Mouse (Mus musculus) cerebellum, adult 2 months (tissue): ENCODE measurements around the gene Arpp19. TPM values are rescaled to one million over a fixed set of nuclear protein-coding genes. Genes with fewer than 3 reads are reported as not detected.
A peak's percentile ranks its signal among the peaks of the same experiment; 100 is the strongest.

Experiments
- DNase-seq, 2 experiments: peaks; one replicate each; pipeline ENCODE4 v3.0.0; 2021
- H3K27ac ChIP-seq: fragments of 200-500 bp; 2 replicates; pipeline ENCODE4 v1.5.1; 2012; ENCODE audit warnings: low read length, control low read depth, inconsistent platforms; ENCODE audit not compliant: insufficient read depth
- H3K27me3 ChIP-seq: fragments of 200-500 bp; 2 replicates; pipeline ENCODE4 v1.6.1; 2012; ENCODE audit warnings: inconsistent platforms, mild to moderate bottlenecking, low read length, moderate library complexity; ENCODE audit not compliant: control insufficient read depth, insufficient read depth
- H3K4me1 ChIP-seq: fragments of 200-500 bp; 2 replicates; pipeline ENCODE4 v1.6.1; 2011; ENCODE audit warnings: low read length; ENCODE audit not compliant: control insufficient read depth, insufficient read depth
- H3K4me3 ChIP-seq: fragments of 200-500 bp; replicated peaks from 2 replicates; pipeline ENCODE3; 2011; ENCODE audit warnings: mild to moderate bottlenecking, low read depth, low read length, control low read depth; ENCODE audit not compliant: insufficient read depth
- CTCF ChIP-seq: fragments of 200-500 bp; IDR thresholded peaks from 2 replicates; pipeline ENCODE4 v1.5.1; 2011; ENCODE audit warnings: low read depth, mild to moderate bottlenecking, control low read depth, low read length, moderate library complexity, borderline replicate concordance; ENCODE audit not compliant: insufficient read depth
- POLR2A ChIP-seq: fragments of 200-500 bp; IDR thresholded peaks from 2 replicates; pipeline ENCODE4 v1.6.1; 2011; ENCODE audit warnings: low read length, control low read depth, borderline replicate concordance; ENCODE audit not compliant: insufficient read depth
- WGBS: fragments of 180-500 bp; shearing (Covaris S2); methylation state at CpG from one replicate; pipeline ENCODE4 v1.1.7; 2018; 5-methylcytosine and 5-hydroxymethylcytosine counted together
- polyA plus RNA-seq: library from polyadenylated mRNA; depleted of rRNA; stranded (reverse); fragments of >200 nt; gene quantifications from 2 replicates; pipeline ENCODE4 v1.2.3, GENCODE M21; 2012

Gene Arpp19
- polyA plus RNA-seq, 1 experiment: 74.5 TPM

DNA sequence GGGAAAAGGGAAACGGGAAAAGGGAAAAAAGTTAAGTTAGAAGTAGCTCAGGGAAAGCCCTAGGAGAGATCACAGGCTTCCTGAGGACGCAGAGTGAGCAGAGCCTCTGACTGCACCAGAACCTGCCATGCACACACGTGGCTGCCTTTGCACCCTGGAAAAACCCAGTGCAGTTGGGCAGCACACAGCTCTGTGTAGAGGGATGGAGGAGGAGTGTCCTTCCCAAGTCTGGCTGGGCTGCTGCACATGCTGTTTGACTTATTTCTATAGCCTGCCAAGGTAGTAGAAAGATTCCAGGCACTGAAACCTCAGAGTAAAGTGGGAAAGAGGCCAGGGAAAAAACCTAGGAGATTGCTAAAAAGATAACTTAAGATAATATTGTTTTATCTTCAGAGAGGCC, 35.2 kb upstream of the Arpp19 start:
- Histone ChIP-seq H3K27ac (no peak overlapping the region), H3K27me3 (no peaks in the 10 kb centered on the region), H3K4me1 (peaks cover 20% of the 10 kb centered on the region), H3K4me3 (no peak overlapping the region)
- 27% methylated on average over 3 of the region's 3 CpGs for WGBS
- peak in 1 of 2 experiments; percentile 39 for DNase-seq
- TF ChIP-seq CTCF (no peak), POLR2A (no peak)

DNA sequence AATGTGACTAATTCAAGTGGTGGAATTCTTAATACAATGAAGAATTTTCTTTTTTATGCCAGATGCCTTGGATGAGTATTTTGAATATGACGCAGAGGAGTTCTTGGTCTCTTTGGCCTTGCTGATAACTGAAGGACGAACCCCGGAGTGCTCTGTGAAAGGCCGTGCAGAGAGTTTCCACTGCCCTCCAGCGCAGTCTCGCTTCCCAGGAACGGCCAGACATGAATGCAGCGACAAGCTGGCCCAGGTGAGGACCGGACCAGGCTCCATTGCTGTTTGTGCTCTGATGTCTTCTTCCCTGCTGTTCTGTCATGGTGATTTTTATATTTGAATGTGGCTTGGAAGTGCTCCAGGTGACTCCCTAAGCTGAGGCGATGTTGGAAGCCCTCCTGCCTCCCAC, 33.2 kb upstream of the Arpp19 start:
- WGBS: 64% methylated on average over 10 of the region's 10 CpGs
- Histone ChIP-seq H3K27me3 (no peaks in the 10 kb centered on the region), H3K4me1 (peaks cover 20% of the 10 kb centered on the region), H3K27ac (no peak overlapping the region), H3K4me3 (no peak overlapping the region)
- DNase-seq: no peak
- TF ChIP-seq CTCF: no peak
- no peak for TF ChIP-seq POLR2A

DNA sequence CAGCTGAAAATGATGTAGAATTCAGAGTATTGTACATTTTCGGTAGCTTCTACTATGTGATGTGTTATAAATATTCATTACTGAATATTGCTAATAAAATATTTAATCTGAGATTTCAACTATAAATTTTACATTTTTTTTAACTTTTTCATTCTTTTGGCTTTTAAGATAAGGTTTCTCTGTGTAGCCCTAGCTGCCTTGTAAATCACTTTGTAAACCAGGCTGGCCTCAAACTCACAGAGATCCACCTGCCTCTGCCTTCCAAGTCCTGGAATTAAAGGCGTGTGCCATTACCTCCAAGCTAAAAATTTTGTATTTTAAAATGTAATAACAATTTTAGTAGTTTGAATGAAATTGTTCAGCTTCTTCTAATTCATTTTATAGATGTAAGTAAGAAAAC, 20.8 kb upstream of the Arpp19 start:
- 93% methylated on average over 2 of the region's 2 CpGs for WGBS

DNA sequence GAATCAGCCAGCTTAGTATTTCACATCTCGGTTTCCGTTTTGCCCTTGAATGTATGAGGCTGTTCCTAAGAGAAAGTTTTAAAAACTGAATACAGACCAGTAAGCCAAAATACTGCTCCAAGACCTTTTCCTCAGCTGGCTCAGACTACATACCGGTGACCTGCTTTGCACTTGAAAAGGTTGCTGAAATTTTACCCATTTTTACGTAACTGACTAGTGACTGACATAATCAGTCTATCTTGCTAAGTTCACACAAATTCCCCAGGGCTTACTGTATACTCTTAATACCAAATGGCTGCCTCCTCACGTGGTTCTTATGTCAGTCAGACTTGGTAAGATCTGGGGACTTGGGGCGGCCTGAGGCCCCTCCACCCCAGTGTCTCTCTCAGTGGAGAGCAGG, 18.2 kb upstream of the Arpp19 start:
- H3K4me1 ChIP-seq: no peaks in the 10 kb centered on the region
- WGBS: 96% methylated on average over 6 of the region's 6 CpGs

More for the DNA sequence above, 20.8 kb upstream of the Arpp19 start:
- H3K4me1 ChIP-seq: no peaks in the 10 kb centered on the region
- no peaks in the 10 kb centered on the region for H3K27me3 ChIP-seq
- H3K27ac ChIP-seq: no peak overlapping the region
- TF ChIP-seq POLR2A (no peak), CTCF (no peak)
- no peak overlapping the region for H3K4me3 ChIP-seq
- no peak for DNase-seq

DNA sequence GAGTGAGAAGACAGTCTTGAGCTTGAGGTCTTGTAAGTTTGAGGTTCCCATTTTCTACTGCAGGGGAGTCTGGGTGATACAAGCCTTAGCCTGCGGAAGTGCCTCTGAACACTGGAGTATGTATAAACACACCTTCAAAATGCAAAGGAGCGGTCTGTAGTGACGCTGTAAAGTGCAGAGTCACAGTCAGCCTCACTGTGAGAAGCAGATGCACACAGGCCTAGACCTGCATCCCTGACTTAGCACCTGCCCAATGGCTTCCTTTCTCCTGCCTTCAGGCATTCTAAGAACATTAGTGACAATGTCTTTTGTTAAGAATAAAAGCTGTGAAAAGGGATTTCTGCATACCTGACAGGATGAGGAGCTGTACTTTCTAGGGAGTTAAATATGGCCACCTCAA, 17.8 kb upstream of the Arpp19 start:
- Histone ChIP-seq H3K27ac (no peak overlapping the region), H3K4me3 (no peak overlapping the region), H3K27me3 (no peaks in the 10 kb centered on the region), H3K4me1 (no peaks in the 10 kb centered on the region)
- TF ChIP-seq POLR2A (no peak), CTCF (no peak)
- DNase-seq: no peak
- 92% methylated on average over 3 of the region's 3 CpGs for WGBS

More for the DNA sequence above, 18.2 kb upstream of the Arpp19 start:
- DNase-seq: no peak
- Histone ChIP-seq H3K4me3 (no peak overlapping the region), H3K27ac (no peak overlapping the region), H3K27me3 (no peaks in the 10 kb centered on the region)
- TF ChIP-seq POLR2A (no peak), CTCF (no peak)

DNA sequence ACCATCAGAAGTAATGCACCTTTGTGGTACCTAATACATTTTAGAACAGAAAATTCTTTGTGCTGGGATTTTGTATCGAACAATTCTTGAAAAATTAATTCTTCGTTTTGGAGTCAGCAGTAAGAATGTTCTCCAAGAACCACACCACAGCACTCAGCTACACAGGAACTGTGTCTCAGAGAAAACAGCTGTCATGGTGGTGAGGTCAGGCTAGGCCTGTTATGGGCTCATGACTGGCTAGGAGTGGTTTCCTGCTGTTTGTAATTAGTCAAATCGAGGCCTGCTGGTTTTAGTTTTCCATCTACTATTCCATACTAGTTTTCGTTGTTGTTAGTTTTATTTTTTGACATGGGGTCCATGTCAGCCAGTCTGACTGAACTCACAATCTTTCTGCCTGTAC, 16.9 kb upstream of the Arpp19 start:
- 81% methylated on average over 4 of the region's 4 CpGs for WGBS
- TF ChIP-seq POLR2A (no peak), CTCF (no peak)
- no peaks in the 10 kb centered on the region for H3K4me1 ChIP-seq

DNA sequence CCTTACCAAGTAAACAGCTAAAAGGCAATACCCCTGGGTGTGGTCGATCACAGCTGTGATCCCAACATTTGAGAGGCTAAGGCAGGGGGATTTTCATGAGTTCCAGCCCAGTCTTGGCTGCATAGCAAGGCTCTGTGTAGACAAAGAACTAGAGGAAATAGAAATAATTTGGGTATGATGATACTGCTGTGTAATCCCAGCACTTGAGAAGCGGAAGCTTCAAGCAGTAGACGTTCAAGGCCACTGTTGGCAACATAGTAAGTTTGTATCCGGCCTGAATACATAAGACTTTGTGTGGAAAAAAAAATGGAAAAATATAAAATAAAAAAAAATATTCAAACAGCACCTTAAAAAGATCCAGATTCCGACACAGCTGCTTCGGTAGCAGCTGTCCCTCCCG, 14.9 kb upstream of the Arpp19 start:
- Histone ChIP-seq H3K27me3 (no peaks in the 10 kb centered on the region), H3K27ac (no peak overlapping the region), H3K4me1 (no peaks in the 10 kb centered on the region), H3K4me3 (no peak overlapping the region)
- WGBS: 91% methylated on average over 7 of the region's 7 CpGs
- TF ChIP-seq POLR2A (no peak), CTCF (no peak)
- DNase-seq: no peak

More for the DNA sequence above, 16.9 kb upstream of the Arpp19 start:
- H3K27me3 ChIP-seq: no peaks in the 10 kb centered on the region
- DNase-seq: no peak
- no peak overlapping the region for H3K27ac ChIP-seq
- no peak overlapping the region for H3K4me3 ChIP-seq

DNA sequence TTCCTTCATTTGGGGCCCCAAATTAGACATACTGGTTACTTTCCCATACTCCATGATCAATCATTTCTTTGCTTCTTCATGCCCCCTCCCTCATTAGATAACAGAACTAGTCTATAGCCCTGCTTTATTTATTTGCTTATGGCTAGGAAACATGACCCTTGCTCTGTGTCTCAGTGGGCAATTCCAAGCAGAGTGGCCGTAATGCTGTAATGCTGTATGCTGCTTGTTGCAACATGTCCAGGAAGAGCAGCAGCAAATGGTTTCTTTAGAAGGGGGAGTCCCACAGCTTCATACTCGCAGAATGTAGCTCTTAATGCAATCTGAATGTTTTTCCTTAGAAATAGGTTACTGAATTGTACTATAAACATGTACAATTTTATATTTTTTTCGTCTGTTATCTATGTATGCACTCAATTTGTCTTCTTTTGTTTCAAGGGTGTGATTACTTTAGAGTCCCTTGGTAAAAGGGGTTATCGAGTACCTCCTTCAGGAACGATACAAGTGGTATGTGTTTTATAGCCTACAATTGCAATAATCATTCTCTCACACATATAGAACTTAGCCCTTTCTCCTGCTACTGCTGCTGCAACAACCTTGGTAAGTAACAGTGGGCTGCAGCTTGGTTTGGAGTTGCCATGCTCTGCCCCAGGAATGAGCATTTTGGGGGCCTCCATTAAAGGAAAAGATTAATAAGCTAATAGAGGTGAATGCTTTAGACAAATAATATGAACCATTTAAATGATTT, 14.1 kb upstream of the Arpp19 start:
- no peak for TF ChIP-seq CTCF
- TF ChIP-seq POLR2A: no peak
- no peaks in the 10 kb centered on the region for H3K4me1 ChIP-seq
- 86% methylated on average over 5 of the region's 5 CpGs for WGBS
- no peak overlapping the region for H3K4me3 ChIP-seq
- H3K27ac ChIP-seq: no peak overlapping the region
- DNase-seq: no peak
- H3K27me3 ChIP-seq: no peaks in the 10 kb centered on the region

DNA sequence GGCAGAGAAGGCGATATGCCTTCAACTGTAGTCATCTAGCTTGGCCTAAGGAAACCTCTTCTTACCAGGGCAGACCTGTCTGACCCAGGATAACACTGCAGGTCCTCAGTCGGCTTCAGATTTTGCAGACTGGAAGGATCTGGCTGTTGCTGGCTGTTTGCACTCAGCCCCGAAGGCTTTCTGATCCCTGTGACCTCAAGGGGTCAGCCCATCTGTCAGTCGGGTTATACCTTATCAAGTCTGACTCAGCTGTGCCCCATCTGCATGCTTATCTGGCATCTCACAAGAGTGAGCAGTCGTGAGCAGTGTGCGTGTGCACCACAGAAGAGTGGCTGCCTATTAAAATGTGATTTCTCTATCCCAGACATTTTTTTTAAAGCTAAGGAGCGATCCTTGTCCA, 13.3 kb upstream of the Arpp19 start:
- no peak for TF ChIP-seq CTCF
- no peak for TF ChIP-seq POLR2A
- 68% methylated on average over 7 of the region's 7 CpGs for WGBS
- Histone ChIP-seq H3K4me3 (no peak overlapping the region), H3K4me1 (no peaks in the 10 kb centered on the region), H3K27me3 (no peaks in the 10 kb centered on the region), H3K27ac (no peak overlapping the region)
- no peak for DNase-seq
